Mouse (Mus musculus) stomach, embryonic 14.5 days (tissue): ENCODE data around the gene Dmkn. TPM values are rescaled to one million over a fixed set of nuclear protein-coding genes. Genes with fewer than 3 reads are reported as not detected.

ENCODE experiments used
- ATAC-seq: fragments of 200-750 bp; cut with Nextera tagmentation; 2 replicates; pipeline ENCODE4 v1.8.0; 2017; ENCODE audit warnings: low read depth, moderate TSS enrichment; ENCODE audit not compliant: insufficient number of reproducible peaks, insufficient read depth, low FRiP score
- H3K27ac ChIP-seq: fragments of 300-500 bp; sonication (generic); 2 replicates; pipeline ENCODE4 v1.5.1; 2014; ENCODE audit warnings: mild to moderate bottlenecking, low read length, moderate library complexity, mixed read lengths
- H3K27me3 ChIP-seq: fragments of 300-500 bp; sonication (generic); 2 replicates; pipeline ENCODE4 v1.6.1; 2014; ENCODE audit warnings: low read length, control low read depth, mixed read lengths; ENCODE audit not compliant: control insufficient read depth, insufficient read depth
- H3K36me3 ChIP-seq: fragments of 300-500 bp; sonication (generic); 2 replicates; pipeline ENCODE4 v1.6.1; 2014; ENCODE audit warnings: mild to moderate bottlenecking, control low read depth, low read length, moderate library complexity, mixed read lengths; ENCODE audit not compliant: control insufficient read depth, insufficient read depth
- H3K4me1 ChIP-seq: fragments of 300-500 bp; sonication (generic); 2 replicates; pipeline ENCODE4 v1.6.1; 2014; ENCODE audit warnings: low read length, control low read depth, mixed read lengths; ENCODE audit not compliant: control insufficient read depth, insufficient read depth
- H3K4me2 ChIP-seq: fragments of 300-500 bp; sonication (generic); replicated peaks from 2 replicates; pipeline ENCODE4 v1.6.1; 2014; ENCODE audit warnings: low read depth, low read length, control low read depth
- H3K4me3 ChIP-seq: fragments of 300-500 bp; sonication (generic); 2 replicates; pipeline ENCODE4 v1.5.1; 2014; ENCODE audit warnings: low read depth, low read length, control low read depth
- H3K9ac ChIP-seq: fragments of 300-500 bp; sonication (generic); replicated peaks from 2 replicates; pipeline ENCODE4 v1.6.1; 2014; ENCODE audit warnings: low read depth, mild to moderate bottlenecking, control low read depth, low read length, moderate library complexity, mixed read lengths
- H3K9me3 ChIP-seq: fragments of 300-500 bp; sonication (generic); 2 replicates; pipeline ENCODE4 v1.6.1; 2016; ENCODE audit warnings: low read depth, low read length, control low read depth; ENCODE audit not compliant: control insufficient read depth
- WGBS: fragments of 180-500 bp; shearing (Covaris S2); extraction: QIAGEN DNeasy Blood & Tissue Kit; methylation state at CpG from one replicate; pipeline ENCODE4 v1.1.7; 2014; 5-methylcytosine and 5-hydroxymethylcytosine counted together
- polyA plus RNA-seq: library from polyadenylated mRNA; unstranded; fragments of >200 nt; fragmentation: Nextera tagmentation; extraction: Ambion mirVana; gene quantifications from 2 replicates; pipeline ENCODE4 v1.2.1, GENCODE M21; 2014

Dmkn gene
- polyA plus RNA-seq, 1 experiment from 2014 or later = 5.9 TPM

DNA sequence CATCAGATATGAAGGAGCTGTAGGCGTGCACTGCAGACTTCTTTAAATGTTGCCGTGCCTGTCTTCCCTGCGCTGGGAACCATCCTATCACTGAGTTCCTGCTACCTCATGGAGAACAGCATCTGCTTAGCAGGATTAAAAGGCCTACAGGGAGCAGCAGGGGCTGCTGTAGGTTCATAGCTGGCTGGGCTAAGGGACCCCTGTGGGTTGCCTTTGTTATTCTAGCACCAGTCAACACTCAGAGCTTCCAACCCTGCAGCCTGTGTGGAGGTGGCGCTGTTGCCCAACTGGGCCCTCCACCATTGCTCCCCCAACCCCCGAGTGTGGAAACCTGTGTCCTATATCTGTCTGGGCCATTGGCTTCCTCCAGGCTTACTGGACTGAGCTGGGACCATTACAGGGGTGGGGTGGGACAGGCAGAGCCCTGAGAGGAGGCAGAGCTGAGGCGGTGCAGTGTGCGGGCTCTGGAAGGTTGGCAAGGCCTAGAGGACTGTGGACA, 13.6 kb downstream of the Dmkn start:
- Histone ChIP-seq H3K4me1 (no peaks in the 10 kb centered on the region), H3K27me3 (no peaks in the 10 kb centered on the region), H3K9ac (no peak overlapping the region), H3K36me3 (no peaks in the 10 kb centered on the region), H3K27ac (no peak overlapping the region), H3K4me2 (no peak overlapping the region), H3K9me3 (no peaks in the 10 kb centered on the region), H3K4me3 (no peak overlapping the region)
- ATAC-seq = no peak
- 55% methylated on average over 7 of the region's 7 CpGs for WGBS

DNA sequence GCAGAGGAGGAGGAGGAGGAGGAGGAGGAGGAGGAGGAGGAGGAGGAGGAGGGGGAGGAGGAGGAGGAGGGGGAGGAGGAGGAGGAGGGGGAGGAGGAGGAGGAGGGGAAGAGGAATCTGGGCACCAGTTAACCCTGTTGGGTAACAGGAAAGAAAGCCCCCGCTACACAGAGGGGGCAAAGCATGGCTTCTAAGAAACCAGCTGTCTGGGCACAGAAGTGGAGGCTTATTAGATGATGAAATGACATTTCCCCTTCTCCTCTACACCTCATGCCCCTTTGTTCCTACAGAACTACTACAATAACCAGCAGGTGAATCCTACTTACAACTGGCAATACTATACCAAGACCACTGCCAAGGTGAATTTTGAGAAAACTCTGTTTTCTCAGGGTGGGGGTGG, 14.4 kb downstream of the Dmkn start:
- Histone ChIP-seq H3K36me3 (no peaks in the 10 kb centered on the region), H3K9me3 (no peaks in the 10 kb centered on the region), H3K4me3 (no peak overlapping the region), H3K27ac (no peak overlapping the region), H3K9ac (no peak overlapping the region), H3K4me1 (no peaks in the 10 kb centered on the region), H3K4me2 (no peak overlapping the region), H3K27me3 (no peaks in the 10 kb centered on the region)
- no peak for ATAC-seq
- 60% methylated on average over 1 of the region's 1 CpGs for WGBS

DNA sequence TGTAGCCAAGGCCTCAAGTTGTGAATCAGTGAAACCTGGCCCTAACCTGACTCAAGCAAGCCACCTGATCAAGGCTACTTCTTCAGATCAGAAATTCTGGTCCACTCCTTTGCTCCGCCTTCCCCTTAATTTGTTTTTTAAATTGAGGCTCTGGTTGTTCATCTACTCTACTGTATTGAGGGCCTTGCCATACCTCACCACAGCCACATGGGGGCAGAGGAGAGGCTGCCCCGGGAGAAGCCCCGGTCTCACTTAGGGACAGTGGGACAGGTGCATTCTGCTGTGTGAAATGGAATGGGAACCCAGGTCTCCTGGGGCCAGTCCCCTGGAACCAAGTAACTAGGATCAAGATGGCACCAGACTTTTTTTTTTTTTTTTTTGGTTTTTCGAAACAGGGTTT, 18.2 kb downstream of the Dmkn start:
- Histone ChIP-seq H3K9ac (no peak overlapping the region), H3K4me3 (no peak overlapping the region), H3K27ac (no peak overlapping the region), H3K4me1 (no peaks in the 10 kb centered on the region), H3K36me3 (no peaks in the 10 kb centered on the region), H3K4me2 (no peak overlapping the region), H3K27me3 (no peaks in the 10 kb centered on the region), H3K9me3 (no peaks in the 10 kb centered on the region)
- no peak for ATAC-seq
- 81% methylated on average over 4 of the region's 4 CpGs for WGBS

DNA sequence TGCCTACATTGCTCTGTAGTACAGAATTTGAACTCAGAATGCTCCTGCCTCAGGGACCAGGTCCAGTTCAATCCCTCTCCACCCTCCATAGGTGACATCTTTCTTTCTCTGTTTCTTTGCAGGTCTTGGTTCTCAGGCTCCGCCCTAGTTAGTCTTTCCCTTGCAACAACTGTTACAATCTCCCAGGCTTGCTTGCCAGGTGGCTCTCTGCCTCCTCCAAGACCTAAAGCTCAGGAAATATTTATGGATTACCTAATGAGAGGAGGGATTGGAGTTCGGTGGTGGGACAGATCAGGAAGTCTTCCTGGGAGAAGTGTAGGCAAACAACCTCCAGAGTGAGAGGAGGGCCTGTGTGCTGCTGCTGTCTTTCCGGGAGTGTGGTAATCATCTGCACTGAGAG, 19.1 kb downstream of the Dmkn start:
- Histone ChIP-seq H3K9ac (no peak overlapping the region), H3K4me2 (no peak overlapping the region), H3K27ac (no peak overlapping the region), H3K4me1 (no peaks in the 10 kb centered on the region), H3K9me3 (no peaks in the 10 kb centered on the region), H3K36me3 (no peaks in the 10 kb centered on the region), H3K27me3 (no peaks in the 10 kb centered on the region), H3K4me3 (no peak overlapping the region)
- WGBS = 69% methylated on average over 3 of the region's 3 CpGs
- no peak for ATAC-seq

DNA sequence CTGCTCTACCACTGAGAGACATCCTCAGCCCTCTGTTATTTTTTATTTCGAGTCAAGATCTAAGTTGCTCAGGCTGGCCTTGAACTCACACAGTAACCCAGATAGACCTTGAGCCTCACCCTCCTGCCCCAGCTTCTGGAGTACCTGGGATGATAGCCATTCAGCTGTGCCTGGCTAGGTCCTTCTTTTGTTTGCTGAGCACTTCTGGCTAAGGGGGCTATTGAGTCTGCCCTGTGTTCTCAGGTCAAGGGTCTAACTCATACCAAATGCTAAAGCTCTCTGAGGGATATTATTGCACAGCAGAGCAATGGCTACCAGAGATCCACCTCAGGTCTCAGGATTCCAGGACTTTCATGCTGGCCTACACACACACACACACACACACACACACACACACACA, 21.6 kb downstream of the Dmkn start:
- Histone ChIP-seq H3K4me1 (no peaks in the 10 kb centered on the region), H3K9ac (no peak overlapping the region), H3K36me3 (no peaks in the 10 kb centered on the region), H3K4me2 (no peak overlapping the region), H3K27me3 (no peaks in the 10 kb centered on the region), H3K4me3 (no peak overlapping the region), H3K27ac (no peak overlapping the region), H3K9me3 (no peaks in the 10 kb centered on the region)
- 66% methylated on average over 1 of the region's 1 CpGs for WGBS
- ATAC-seq = no peak

DNA sequence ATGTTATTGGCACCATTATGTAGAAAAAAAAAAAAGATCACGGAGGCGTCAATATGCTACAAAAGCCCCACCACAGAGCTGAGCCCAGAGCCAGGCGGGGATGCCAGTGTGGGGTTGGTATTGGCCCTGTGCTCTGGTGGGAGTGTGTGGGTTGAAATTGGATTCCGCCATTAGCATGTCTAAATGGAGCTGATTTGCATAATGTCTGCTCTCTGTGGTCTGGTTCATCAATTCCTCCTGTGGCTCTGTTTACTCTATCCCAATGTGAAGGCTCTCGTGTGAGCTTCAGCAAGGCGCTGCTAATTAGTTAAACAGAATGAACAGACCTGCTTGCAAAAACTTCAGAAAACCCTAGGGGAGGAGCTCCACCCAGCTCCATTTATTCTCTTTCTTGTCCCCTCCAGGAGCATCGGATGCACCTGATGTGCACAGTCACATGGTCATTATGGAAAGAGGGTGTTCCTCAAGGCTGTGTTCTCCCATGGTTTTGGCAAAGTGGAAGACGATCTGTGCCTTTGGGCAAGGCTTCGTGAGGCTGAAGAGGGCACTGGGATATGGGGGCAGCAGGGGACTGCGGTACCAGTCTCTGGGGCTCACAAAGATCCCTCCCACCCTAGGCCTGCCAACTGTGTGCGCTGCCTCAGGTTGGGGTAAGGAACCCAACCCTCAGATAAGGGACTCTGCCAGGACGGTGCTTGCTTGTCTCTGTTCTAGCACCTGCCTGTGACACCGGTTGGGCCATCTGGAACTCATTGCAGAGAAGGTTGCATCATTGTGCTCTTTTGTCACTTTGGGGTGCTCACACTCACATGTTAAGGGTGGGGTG, 22.4 kb downstream of the Dmkn start:
- Histone ChIP-seq H3K4me2 (no peak overlapping the region), H3K4me1 (no peaks in the 10 kb centered on the region), H3K4me3 (no peak overlapping the region), H3K9me3 (no peaks in the 10 kb centered on the region), H3K36me3 (no peaks in the 10 kb centered on the region), H3K27ac (no peak overlapping the region), H3K27me3 (no peaks in the 10 kb centered on the region), H3K9ac (no peak overlapping the region)
- 67% methylated on average over 13 of the region's 13 CpGs for WGBS
- no peak for ATAC-seq

DNA sequence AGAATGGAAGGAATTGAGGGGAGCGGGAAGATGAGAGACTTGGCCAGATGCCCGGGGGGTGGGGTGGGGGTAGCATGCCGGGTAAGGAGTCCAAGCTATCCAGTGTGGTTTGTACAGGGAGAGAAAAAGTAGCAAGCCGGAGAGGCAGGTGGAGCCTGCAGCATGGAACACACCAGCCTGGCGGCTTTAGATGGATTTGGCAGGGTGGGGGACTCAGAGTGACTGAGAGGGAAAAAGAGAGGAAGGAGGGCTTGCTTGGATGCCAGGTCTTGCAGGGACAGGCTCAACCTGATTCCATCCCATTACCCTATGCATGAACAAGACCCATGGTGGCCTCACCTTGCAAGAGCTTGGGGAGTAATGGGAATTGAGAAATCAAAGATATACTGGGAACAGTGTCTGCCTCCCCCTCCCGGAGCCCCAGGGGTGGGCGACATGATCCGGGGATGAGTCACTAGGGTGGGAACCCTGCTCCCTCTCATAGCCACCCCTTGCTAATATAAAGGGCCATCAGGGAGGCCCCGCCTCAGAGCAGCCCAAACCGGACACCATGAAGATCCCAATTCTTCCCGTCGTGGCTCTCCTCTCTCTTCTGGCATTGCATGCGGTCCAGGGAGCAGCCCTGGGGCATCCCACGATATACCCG, 23.9 kb downstream of the Dmkn start, which contains the start of gene Krtdap:
Gene Krtdap (plus strand): TSS at position 520 of the 646 bp plus-strand sequence.
- ATAC-seq = no peak
- H3K27me3 ChIP-seq = no peaks in the 10 kb centered on the region
- no peaks in the 10 kb centered on the region for H3K9me3 ChIP-seq
- no peaks in the 10 kb centered on the region; the same call in 1 of the 2 replicates for H3K4me1 ChIP-seq
- H3K9ac ChIP-seq = no peak within 1 kb of the TSS
- 42% methylated on average over 15 of the region's 15 CpGs for WGBS
- H3K27ac ChIP-seq = no peak within 1 kb of the TSS
- H3K4me2 ChIP-seq = no peak within 1 kb of the TSS
- H3K4me3 ChIP-seq = no peak within 1 kb of the TSS
- H3K36me3 ChIP-seq = no peaks in the 10 kb centered on the region

DNA sequence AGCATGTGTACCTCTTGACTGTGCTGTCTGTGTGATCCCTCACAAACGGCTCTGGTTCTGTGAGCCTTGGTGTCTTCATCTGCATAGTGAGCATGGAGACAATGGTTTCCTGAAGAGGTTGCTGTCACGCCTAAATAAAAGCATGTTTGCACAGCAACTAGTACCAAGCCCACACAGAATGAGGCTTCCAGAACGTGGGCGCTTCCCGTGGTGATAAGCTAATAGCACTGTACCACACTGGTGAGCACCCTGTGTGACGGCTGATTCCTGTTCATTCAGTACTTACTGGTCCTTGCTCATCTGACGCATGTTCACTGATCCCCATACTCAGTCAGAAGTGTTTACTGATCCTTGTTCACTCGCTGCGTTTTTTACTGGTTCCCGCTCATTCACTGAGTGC, 26.6 kb downstream of the Dmkn start:
- Histone ChIP-seq H3K4me2 (no peak overlapping the region), H3K27ac (no peak overlapping the region), H3K4me1 (no peaks in the 10 kb centered on the region; the same call in 1 of the 2 replicates)

More for the DNA sequence above, 26.6 kb downstream of the Dmkn start:
- Histone ChIP-seq H3K9ac (no peak overlapping the region), H3K27me3 (no peaks in the 10 kb centered on the region), H3K4me3 (no peak overlapping the region), H3K9me3 (no peaks in the 10 kb centered on the region), H3K36me3 (no peaks in the 10 kb centered on the region)
- 74% methylated on average over 10 of the region's 10 CpGs for WGBS
- ATAC-seq = no peak
